Mouse (Mus musculus) layer of hippocampus, postnatal 14 days (tissue): ENCODE measurements at regions not wholly inside any gene's neighbourhood (a gene's known extent, or its start where the extent isn't known, plus 50 kb on each side); places are given as distances from the start of the nearest gene placed in this dataset.
"Not testable (repeated sequence)": the region's sequence is repeated elsewhere in the genome, so short reads cannot be mapped to it uniquely, and the experiment has no call there.

ENCODE experiments used
- DNase-seq, 2 experiments: peaks; one replicate each; pipeline ENCODE4 v3.0.0; 2021 to 2022; ENCODE audit warnings: low spot score in 2 of 2, mixed read lengths in 1 of 2

GRCm38 (mm10) chrX:127484659-127485058, 90.6 kb downstream of the 4921511C20Rik start:
- DNase-seq, result peak in 1 of 2 experiments; percentile 0

GRCm38 (mm10) chrX:127519114-127519513, 125.0 kb downstream of the 4921511C20Rik start:
- no peak for DNase-seq

GRCm38 (mm10) chrX:127524543-127524942, 130.4 kb downstream of the 4921511C20Rik start:
- DNase-seq, result not testable (repeated sequence)

GRCm38 (mm10) chrX:127554001-127554400, 159.9 kb downstream of the 4921511C20Rik start:
- DNase-seq, result no peak
